Comparison of ENCODE assay signal across 11 mouse cellular contexts in the genomic region with DNA sequence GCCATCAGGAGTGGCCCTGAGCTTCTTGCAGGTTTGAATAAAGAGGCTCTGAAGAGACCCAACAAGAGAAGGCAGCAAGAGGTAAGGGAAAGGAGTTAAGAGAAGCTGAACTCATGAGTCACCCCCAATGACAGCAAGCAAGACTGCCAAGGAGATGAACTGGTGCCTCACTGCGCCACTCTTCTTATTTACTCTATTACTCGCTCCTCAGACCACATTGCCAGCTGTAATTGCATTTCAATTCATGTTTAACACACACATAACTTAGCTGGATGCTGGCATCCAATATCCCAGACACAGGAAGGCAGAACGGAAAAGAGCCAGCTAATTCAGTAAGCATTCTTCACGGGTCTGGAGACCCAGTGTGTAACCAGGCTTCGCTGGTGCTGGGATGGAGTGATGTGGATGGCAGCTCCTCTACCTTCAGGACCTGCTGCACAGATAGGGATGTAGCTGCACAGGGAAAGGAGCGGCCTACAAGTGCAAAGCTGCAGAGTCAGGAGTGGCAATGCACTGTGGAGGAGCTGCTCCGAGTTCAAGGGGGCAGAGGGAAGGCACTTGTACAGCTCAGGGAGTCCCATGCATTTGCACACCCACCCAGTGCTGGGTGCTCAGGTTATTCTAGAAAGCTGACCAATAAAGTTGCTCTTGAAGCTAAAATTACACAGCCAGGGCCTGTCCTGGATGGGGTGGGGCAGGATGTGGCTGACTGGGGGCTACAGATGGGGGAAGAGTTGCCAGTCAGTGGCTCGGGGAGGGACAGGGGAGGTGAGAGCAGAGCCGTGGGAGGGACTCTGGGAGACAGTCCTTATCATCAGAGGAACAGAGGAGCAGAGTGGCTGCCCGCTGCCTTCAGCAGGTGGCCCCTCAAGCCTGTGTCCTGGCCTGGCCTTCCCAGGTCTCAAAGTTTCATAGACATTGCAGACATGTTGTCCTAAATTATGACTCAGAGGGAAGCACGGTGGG. TPM values are rescaled to one million over a fixed set of nuclear protein-coding genes. Genes with fewer than 3 reads are reported as not detected.
DNase-seq lines count a peak whose midpoint lies in the region; ATAC-seq and TF ChIP-seq lines count a peak whose summit lies in the region.
"Had no signal": no experiment of that assay in that cellular context is flagged by ENCODE, and none has a peak within 500 bp of the region (broad histone marks: within the 10 kb centered on the region; RNA-seq: fewer than 3 reads in every experiment).

No protein-coding gene starts in this region.

- 74% methylated on average over 11 of the region's 11 CpGs for WGBS in hindbrain, embryonic 13.5 days
- 85% methylated on average over 11 of the region's 11 CpGs for WGBS in hindbrain, embryonic 11.5 days
- 80% methylated on average over 11 of the region's 11 CpGs for WGBS in embryonic facial prominence, embryonic 12.5 days

- no peak overlapping the region for H3K4me3 ChIP-seq in hindbrain, embryonic 13.5 days
- no peak overlapping the region for H3K4me3 ChIP-seq in hindbrain, embryonic 11.5 days (ENCODE audit: low read depth, low read length)
- no peak overlapping the region for H3K4me3 ChIP-seq in C2C12 (ENCODE audit: insufficient read depth, poor library complexity, severe bottlenecking)
- H3K4me3 ChIP-seq in embryonic facial prominence, embryonic 12.5 days = no peak overlapping the region
- H3K4me3 ChIP-seq: gastrocnemius, adult 2 months had no signal

- no peak overlapping the region for H3K9ac ChIP-seq in hindbrain, embryonic 13.5 days
- no peak overlapping the region for H3K9ac ChIP-seq in hindbrain, embryonic 11.5 days (ENCODE audit: low read depth, low read length)
- H3K9ac ChIP-seq in embryonic facial prominence, embryonic 12.5 days = no peak overlapping the region

- no peaks in the 10 kb centered on the region for H3K27me3 ChIP-seq in hindbrain, embryonic 13.5 days
- H3K27me3 ChIP-seq in hindbrain, embryonic 11.5 days (ENCODE audit: control insufficient read depth, insufficient read depth, low read length) = no peaks in the 10 kb centered on the region
- H3K27me3 ChIP-seq in C2C12 (ENCODE audit: control insufficient read depth, insufficient read depth, insufficient read length) = no peaks in the 10 kb centered on the region
- no peaks in the 10 kb centered on the region for H3K27me3 ChIP-seq in embryonic facial prominence, embryonic 12.5 days

- H3K79me2 ChIP-seq in C2C12 (ENCODE audit: control insufficient read depth, insufficient read depth) = peaks cover 40% of the 10 kb centered on the region

- H3K79me3 ChIP-seq in C2C12 (ENCODE audit: low read depth) = peaks cover 5% of the 10 kb centered on the region

- no peak for TF ChIP-seq CTCF in C2C12 (IDR thresholded peaks at IDR 0.05; ENCODE audit: control insufficient read depth, insufficient read depth, insufficient read length)

- DNase-seq in hindbrain, embryonic 11.5 days (ENCODE audit: low spot score) = no peak
- DNase-seq in embryo, embryonic 9.5 days (ENCODE audit: extremely low spot score) = no peak
- no peak for DNase-seq in layer of hippocampus, postnatal 14 days (ENCODE audit: low spot score in 2 of 2)
- no peak for DNase-seq in frontal cortex, postnatal 25 days (ENCODE audit: low spot score in 2 of 2)
- DNase-seq: gastrocnemius, adult 2 months; kidney, postnatal 25 days; lung, postnatal 10 days had no signal

- ATAC-seq in hindbrain, embryonic 13.5 days (ENCODE audit: low FRiP score) = no peak
- no peak for ATAC-seq in hindbrain, embryonic 11.5 days (ENCODE audit: low FRiP score)
- no peak for ATAC-seq in embryonic facial prominence, embryonic 12.5 days (ENCODE audit: insufficient number of reproducible peaks, insufficient read depth, low FRiP score, low TSS enrichment)
- ATAC-seq in megakaryocyte, adult 5-6 weeks (ENCODE audit: poor library complexity, severe bottlenecking) = peak; percentile 61

- H3K36me3 ChIP-seq in hindbrain, embryonic 13.5 days = peaks cover 14% of the 10 kb centered on the region
- H3K36me3 ChIP-seq in hindbrain, embryonic 11.5 days (ENCODE audit: control insufficient read depth, insufficient read depth, low read length) = 0 out of 2 replicates have a peak, but pooled peaks cover 3% of the 10 kb centered on the region
- H3K36me3 ChIP-seq in C2C12 (ENCODE audit: control insufficient read depth, insufficient read depth) = peaks cover 4% of the 10 kb centered on the region
- peaks cover 19% of the 10 kb centered on the region for H3K36me3 ChIP-seq in embryonic facial prominence, embryonic 12.5 days

- H3K4me1 ChIP-seq in hindbrain, embryonic 13.5 days (replicated peaks) = peaks cover 31% of the 10 kb centered on the region
- H3K4me1 ChIP-seq in hindbrain, embryonic 11.5 days (replicated peaks; ENCODE audit: control insufficient read depth, insufficient read depth, low read length) = no peaks in the 10 kb centered on the region
- H3K4me1 ChIP-seq in embryonic facial prominence, embryonic 12.5 days = peaks cover 4% of the 10 kb centered on the region; the same call in 1 of the 2 replicates

- H3K27ac ChIP-seq in hindbrain, embryonic 13.5 days = peak overlapping the region; percentile 35; the same call in 1 of the 2 replicates
- H3K27ac ChIP-seq in hindbrain, embryonic 11.5 days (ENCODE audit: low read depth, low read length) = no peak overlapping the region
- H3K27ac ChIP-seq in embryonic facial prominence, embryonic 12.5 days = 0 out of 2 replicates have a peak overlapping the region, but pooled peaks have one; percentile 11
- H3K27ac ChIP-seq: gastrocnemius, adult 2 months had no signal

- no peaks in the 10 kb centered on the region for H3K9me3 ChIP-seq in hindbrain, embryonic 13.5 days
- no peaks in the 10 kb centered on the region for H3K9me3 ChIP-seq in hindbrain, embryonic 11.5 days (ENCODE audit: control insufficient read depth, low read length)
- H3K9me3 ChIP-seq in embryonic facial prominence, embryonic 12.5 days = no peaks in the 10 kb centered on the region

- H3ac ChIP-seq in C2C12 (ENCODE audit: control insufficient read depth, insufficient read length, low read depth) = peak overlapping the region; percentile 37

- no peak overlapping the region for H3K4me2 ChIP-seq in hindbrain, embryonic 13.5 days
- no peak overlapping the region for H3K4me2 ChIP-seq in hindbrain, embryonic 11.5 days (replicated peaks; ENCODE audit: low read depth, low read length)
- no peak overlapping the region for H3K4me2 ChIP-seq in embryonic facial prominence, embryonic 12.5 days (replicated peaks)

TF ChIP-seq in C2C12, 6 proteins besides CTCF, POLR2A, EP300 and RAD21:
- TF ChIP-seq MAX (IDR thresholded peaks at IDR 0.05) (peak; percentile 27), MYOD1 (IDR thresholded peaks at IDR 0.05; ENCODE audit: control insufficient read depth, insufficient read length, low read depth) (peak; percentile 36), FOSL1 (IDR thresholded peaks at IDR 0.05; ENCODE audit: insufficient read depth, low read length, poor library complexity, severe bottlenecking) (peak; percentile 46), CEBPB (IDR thresholded peaks at IDR 0.05; ENCODE audit: low read depth) (no peak)

RNA-seq across cellular contexts. Expression of a gene that starts 34.5 kb away (rescaled TPM):
- 60.9 and 65.0 TPM in 2 replicates for polyA plus RNA-seq in hindbrain, embryonic 13.5 days (2015; fragmentation: Nextera tagmentation; extraction: Ambion mirVana)
- 36.8 and 42.4 TPM in 2 replicates for polyA plus RNA-seq in hindbrain, embryonic 11.5 days (2014; fragmentation: Nextera tagmentation; extraction: Ambion mirVana)
- polyA plus RNA-seq in C2C12 (2012; fragmentation: generic; extraction: Trizol) = 15.9 TPM
- polyA plus RNA-seq in embryonic facial prominence, embryonic 12.5 days (2016; fragmentation: Nextera tagmentation; extraction: Ambion mirVana) = 31.2 and 33.8 TPM in 2 replicates
- total RNA-seq in megakaryocyte, adult 5-6 weeks (2015) = 22.2 and 23.9 TPM in 2 replicates
- total RNA-seq in megakaryocyte, adult 5-6 weeks (2017) = 9.5 and 10.1 TPM in 2 replicates
- total RNA-seq in layer of hippocampus, postnatal 14 days (2021) = 10 to 100 TPM; 95.0 to 98.6 TPM
